Mouse (Mus musculus) brain, embryonic 14.5 days (tissue): Measurements from ENCODE around the gene Cntrl.

Experiments used
- CTCF ChIP-seq: fragments of 200-500 bp; IDR thresholded peaks from 2 replicates; pipeline ENCODE4 v1.5.1; 2012; ENCODE audit warnings: inconsistent platforms, mild to moderate bottlenecking, moderate library complexity, borderline replicate concordance; ENCODE audit not compliant: insufficient read depth, insufficient read length; ENCODE audit errors: extremely low read depth
- POLR2A ChIP-seq: fragments of 200-500 bp; IDR thresholded peaks from 2 replicates; pipeline ENCODE4 v1.6.1; 2012; ENCODE audit warnings: mild to moderate bottlenecking, inconsistent platforms, borderline replicate concordance; ENCODE audit not compliant: poor library complexity, insufficient read depth, insufficient read length, severe bottlenecking; ENCODE audit errors: extremely low read depth

- no peak for TF ChIP-seq POLR2A
- TF ChIP-seq CTCF: no peak
These were observed 63.0 kb downstream of the Cntrl start for GRCm38 (mm10) chr2:35172246-35172645.
